Mouse (Mus musculus) left cerebral cortex, postnatal 10 days (tissue): ENCODE data around the gene Tmem251. TPM values are rescaled to one million over a fixed set of nuclear protein-coding genes. Genes with fewer than 3 reads are reported as not detected.

Experiments
- DNase-seq, 2 experiments: peaks; one replicate each; pipeline ENCODE4 v3.0.0; 2021 to 2022; ENCODE audit warnings: low spot score in 2 of 2, mixed read lengths in 1 of 2; ENCODE audit errors: extremely low spot score in 1 of 2
- intact Hi-C: fragments of 180-260 bp; cut with DNase I; formaldehyde crosslinking; loops from one replicate; pipeline ENCODE4 v1.15.1; 2025
- total RNA-seq, 2 experiments: library from RNA; stranded (reverse); gene quantifications; 2 replicates each; pipeline ENCODE4 v1.2.3; 2021

The Tmem251 gene
- total RNA-seq, 2 experiments from 2014 or later: 5.4 to 6.1 TPM

DNA sequence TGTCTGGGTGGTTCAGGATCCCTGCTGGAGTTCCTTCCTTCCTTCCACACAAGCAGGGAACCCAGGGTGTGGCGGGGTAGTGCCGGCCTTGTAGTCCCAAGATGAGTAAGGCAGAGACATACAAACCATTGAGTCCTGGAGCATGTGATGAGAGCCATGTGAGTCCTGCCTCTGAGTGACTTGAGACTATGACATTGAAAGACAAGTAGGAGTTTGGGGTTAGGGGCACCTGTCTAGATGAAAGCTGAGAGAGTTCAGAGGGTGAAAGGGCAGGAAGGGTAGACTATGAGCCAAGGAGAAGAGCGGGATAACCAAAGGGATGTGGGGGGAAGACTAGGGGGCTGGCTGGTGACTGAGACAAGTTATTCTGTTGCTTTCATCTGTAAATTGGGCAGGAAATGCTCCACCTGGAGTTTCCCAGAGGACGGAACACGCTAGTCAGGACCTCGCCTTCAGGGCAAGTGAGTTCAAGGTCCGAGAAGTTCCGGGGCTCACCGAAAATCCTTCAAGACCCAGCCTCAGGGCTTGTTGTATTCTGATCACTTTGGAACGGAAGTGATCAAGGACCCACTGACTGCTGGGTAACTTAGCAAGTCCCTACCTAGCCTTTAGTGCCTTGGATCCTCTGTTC is 36.6 kb upstream of the Tmem251 start:
- DNase-seq: no peak
- intact Hi-C loops: no loop called here

DNA sequence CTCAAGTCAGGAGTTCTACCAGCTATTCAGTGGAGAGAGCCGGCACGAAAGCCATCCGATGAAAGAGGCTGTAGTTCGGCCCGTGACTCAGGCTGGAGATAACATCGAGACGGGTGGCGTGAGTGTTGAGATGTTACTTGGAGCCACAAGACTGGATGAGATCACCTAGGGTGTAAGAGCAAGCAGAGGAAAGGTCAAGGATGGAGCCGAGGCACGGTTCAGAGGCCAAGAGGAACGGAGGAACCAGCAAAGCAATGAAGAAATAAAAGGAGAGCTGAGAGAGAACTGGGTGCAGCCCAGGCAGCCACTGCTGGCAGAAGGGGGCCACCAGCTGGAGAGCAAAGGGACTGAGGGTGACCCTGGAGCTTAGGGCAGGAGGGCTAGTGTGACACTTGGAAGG is 35.3 kb upstream of the Tmem251 start:
- intact Hi-C loops: no loop called here
- DNase-seq: no peak

DNA sequence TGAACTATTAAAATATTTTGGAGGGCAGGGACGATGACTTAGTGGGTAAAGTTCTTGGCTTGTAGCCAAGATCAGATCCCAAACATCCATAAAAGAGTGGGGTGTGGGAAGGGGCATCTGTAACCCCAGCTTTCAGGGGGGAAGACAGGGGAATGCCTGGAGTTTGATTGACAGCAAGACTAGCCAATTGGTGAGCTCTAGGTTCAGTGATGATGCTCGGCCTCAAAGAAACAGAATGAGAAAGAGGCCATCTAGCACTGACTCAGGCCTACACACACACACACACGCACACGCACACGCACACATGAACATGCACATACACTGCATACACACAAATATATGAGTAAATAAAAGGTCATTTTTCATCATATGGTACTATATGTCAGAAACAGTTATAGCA is 33.7 kb upstream of the Tmem251 start:
- DNase-seq: no peak
- intact Hi-C loops: loop anchor here (10.0 kb wide), 1 partner anchor 205 kb away; no protein-coding TSS in a partner anchor

DNA sequence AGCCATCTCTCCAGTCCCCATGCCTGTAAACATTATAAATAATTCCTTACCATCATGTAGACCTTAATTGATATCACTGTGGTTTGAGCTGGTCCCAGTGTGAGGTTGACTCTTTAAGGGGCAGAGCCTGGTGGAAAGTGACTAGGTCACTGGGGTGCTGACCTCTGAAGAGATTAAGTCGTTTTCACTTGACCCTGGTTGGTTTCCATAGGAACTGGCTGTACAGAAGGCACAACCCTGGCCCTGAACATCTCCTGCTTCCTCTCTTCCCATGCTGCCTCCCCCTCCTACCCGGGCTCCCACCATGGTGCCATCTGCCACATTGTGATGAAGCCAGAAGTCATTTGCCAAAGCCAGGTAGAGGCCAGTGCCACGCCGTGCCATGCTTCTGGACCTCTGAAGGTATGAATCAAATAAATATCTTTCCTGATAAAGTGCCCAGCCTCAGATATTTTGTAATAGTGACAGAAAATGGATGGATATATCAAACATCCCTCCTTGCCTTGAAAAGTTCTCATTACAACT is 32.6 kb upstream of the Tmem251 start:
- DNase-seq: no peak
- intact Hi-C loops: loop anchor here (10.0 kb wide), 1 partner anchor 206 kb away; no protein-coding TSS in a partner anchor

DNA sequence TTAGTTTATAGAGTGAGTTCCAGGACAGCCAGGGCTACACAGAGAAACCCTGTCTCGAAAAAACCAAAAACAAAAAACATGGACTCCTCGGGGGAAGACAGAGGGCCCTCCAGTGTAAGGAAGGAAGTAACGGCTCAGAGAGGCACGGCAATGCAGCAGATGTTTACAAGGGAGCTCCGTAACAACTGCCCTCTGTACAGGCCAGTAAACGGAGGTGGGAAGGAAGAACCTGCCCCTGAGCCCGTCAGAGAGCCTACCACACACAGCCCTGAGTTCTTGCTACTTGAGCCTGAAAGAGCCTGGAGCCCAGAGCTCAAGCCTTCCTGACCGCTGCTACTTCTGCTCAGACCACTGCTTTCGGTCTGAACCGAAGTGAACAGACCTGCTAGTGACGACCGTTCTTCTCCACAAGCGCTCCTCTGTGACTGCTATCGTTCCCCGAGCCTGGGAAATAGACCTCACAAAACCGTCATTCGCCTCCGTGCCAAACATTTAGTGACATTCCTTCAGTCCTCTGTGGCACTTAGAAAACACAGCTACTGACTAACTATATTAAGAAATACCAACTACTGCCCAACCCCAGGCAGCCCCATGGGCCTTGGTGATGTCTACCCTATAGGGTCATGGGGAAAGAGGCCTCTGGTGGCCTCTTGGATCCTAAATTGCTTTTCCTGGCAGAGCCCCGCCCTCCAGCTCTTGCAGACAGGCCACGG is 30.3 kb upstream of the Tmem251 start:
- intact Hi-C loops: loop anchor here (10.0 kb wide), 1 partner anchor 209 kb away; no protein-coding TSS in a partner anchor
- DNase-seq: no peak

DNA sequence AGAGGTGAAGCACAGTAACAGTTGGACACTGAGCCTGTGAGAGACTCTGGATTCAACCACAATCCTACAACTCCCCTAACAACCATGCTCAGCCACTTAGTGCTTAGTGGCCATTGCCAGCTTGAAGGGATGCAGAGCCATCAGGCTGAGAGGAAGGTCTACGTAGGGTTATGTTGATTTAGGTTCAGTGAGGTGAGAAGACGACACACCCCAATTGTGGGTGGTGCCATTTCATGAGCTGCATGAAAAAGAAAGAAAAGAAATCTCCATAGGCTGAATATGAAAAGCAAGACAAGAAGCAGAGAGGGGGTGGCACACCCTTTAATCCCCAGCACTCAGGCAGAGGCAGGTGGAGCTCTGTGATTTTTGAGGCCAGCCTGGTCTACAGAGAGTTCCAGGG is 29.4 kb upstream of the Tmem251 start:
- DNase-seq: no peak
- intact Hi-C loops: loop anchor here (10.0 kb wide), 1 partner anchor 209 kb away; no protein-coding TSS in a partner anchor

DNA sequence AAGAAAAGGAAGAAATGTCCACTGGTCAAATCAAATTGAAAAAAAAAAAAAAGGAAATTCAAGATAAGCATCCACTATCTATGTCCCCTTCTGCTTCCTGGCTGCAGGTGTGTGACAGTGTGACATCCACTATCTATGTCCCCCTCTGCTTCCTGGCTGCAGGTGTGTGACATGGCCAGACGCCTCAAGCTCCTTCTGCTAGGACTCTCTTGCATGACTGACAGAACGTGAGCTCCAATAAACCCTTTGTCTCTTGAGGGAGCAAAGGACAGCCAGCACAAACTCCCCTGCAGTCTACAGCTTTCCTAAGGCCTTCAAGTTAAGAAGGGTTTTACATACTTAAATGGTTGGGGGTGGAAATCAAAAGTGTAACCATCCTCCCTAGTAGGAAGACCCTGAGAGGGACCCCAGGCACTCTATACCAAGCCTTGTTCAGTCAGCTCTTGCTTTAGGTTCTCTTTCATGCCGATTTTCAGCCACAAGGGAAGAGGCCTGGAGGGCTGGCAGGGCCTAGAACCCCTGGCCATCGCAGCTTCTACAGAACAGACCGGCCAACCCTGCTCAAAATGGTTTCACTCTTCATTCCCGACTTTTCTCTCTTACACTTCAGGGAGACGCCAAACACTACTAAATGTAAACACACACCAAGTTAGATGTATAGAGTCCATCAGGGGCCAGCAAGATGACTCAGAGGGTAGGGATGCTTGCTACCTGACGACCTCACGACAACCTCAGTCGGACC is 28.7 kb upstream of the Tmem251 start:
- no peak for DNase-seq
- intact Hi-C loops: loop anchor here (5.0 to 10.0 kb wide), 3 partner anchors 138 to 318 kb away; no protein-coding TSS in a partner anchor

DNA sequence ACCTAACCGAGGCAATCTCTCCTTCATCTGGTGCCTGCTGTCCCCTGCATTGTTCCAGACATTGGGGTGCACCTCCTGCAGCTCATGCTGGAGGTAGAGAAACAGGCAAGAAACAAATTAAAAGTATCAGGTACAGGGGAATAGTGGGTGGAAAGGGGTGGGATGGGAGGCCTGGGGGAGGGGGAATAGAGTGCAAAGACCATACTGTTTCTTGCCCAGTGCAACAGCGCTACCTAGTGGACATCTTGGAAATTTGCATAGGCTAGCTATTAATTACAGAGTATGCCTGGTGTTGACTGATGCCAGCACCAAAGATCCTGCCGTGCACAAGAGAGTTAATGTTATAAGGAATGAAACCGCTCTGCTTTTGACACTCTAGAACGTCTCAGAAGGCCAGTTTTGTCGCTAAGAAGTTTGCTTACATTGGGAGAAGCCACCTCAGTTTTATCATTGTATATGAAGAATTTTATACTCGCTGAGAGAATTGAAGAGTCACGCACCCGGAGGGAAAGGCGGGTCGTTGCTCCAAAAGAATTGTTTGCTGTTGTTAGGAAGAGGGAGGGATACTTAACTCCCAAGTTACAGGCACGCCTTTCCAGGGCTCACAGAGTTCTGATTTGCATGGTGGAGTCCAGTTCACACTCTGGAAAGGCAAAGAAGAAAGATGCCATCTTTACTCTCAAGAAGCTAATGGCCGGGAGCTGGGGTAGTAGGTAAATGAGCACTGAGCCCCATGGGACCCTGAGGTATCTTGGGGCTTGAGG is 23.8 kb upstream of the Tmem251 start:
- intact Hi-C loops: loop anchor here (5.0 to 10.0 kb wide), 3 partner anchors 142 to 322 kb away; no protein-coding TSS in a partner anchor
- DNase-seq: no peak

DNA sequence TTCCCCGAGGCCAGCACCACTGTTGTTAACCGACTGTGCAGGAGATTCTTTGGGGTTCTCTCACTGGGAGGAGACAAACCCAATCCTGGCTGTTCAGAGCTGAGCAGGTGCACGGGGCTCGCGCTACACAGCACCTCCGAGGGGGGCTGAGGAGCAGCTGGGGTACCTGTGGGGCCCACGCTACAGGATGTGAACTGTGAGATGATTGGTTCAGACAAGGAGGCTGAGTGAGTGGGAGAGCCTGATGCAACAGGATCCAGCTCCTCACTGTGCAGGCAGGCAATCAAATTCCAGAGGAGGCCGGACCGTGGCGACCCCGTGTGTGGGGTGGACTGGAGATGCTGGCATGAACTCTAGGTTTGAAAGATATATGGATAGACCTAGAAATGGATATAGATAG is 21.1 kb upstream of the Tmem251 start:
- intact Hi-C loops: no loop called here

DNA sequence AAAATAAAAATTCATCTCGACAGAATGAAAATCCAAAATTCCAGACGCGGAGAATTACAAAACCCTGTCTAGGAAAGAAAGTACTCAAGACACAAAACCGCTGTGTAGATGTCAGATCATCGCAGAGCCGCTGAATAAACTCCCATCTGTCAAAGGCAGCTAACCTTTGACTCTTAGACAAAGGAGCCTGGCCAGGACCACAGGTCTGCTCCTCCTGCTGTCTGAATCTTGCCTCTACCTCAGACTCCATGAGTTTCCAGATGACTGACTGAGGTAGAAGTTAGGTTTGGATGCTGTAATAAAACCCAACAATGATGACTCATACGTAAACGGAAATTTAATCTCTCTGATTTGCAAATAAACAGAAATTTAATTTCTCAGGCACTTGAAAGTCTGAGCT is 20.6 kb upstream of the Tmem251 start:
- DNase-seq: no peak
- intact Hi-C loops: no loop called here

More for the DNA sequence above, 21.1 kb upstream of the Tmem251 start:
- DNase-seq: no peak

DNA sequence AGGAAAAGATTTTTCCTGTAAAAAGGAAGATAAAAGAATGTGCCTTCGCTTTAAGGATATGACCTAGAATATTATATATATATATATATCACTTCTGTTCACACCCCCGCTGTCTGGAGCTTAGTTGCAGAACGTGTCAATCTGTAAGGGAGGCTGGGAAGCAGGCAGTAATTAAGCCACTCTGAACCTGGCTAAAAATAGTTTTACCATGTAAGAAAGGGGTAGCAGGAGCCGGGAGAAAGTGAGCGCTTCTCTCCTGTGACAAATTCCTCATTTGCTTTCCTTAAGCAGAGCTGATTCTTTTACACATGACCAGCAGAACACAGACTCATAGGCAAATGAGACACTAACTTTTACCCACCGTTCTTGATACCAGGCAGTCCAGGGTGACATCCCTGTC is 19.7 kb upstream of the Tmem251 start:
- intact Hi-C loops: no loop called here
- DNase-seq: no peak

DNA sequence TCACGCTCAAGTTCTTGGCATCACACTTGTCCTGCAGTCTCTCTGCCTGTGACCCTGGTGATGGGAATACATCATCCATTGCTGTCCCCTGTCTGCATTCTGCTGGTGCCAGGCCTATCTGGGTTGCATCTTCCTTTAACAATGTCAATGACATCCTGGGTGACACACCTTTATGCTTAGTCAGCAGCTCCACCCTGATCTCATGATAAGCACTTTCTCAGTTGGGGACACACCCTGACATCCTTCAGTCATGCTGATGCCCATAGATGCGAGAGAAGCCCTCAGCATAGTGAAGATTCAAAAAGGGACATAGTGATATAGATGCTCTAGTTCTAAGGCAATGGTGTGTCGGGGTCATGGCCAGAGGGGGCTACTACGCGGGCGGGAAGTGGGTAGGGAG is 18.4 kb upstream of the Tmem251 start:
- no peak for DNase-seq
- intact Hi-C loops: no loop called here

DNA sequence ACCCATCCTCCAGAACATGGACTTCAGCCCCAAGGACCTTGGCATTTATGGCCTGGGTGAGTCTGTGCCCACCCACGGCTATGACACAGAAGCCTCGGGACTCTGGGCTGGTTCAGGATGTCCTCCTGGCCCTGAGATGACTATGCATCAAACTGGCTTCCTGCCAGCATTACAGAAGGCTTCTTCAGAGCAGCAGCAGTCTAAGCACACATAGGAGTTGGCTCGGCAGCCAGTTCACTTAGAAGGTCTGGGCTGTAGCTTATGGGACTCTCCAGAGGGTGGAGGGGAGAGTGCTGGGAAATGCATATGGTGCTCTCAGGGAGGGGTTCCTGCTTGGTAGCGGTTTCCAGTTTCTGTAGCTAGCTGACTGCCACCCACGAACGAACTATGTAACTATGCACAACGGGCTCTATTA is 17.8 kb upstream of the Tmem251 start:
- DNase-seq: no peak
- intact Hi-C loops: no loop called here

DNA sequence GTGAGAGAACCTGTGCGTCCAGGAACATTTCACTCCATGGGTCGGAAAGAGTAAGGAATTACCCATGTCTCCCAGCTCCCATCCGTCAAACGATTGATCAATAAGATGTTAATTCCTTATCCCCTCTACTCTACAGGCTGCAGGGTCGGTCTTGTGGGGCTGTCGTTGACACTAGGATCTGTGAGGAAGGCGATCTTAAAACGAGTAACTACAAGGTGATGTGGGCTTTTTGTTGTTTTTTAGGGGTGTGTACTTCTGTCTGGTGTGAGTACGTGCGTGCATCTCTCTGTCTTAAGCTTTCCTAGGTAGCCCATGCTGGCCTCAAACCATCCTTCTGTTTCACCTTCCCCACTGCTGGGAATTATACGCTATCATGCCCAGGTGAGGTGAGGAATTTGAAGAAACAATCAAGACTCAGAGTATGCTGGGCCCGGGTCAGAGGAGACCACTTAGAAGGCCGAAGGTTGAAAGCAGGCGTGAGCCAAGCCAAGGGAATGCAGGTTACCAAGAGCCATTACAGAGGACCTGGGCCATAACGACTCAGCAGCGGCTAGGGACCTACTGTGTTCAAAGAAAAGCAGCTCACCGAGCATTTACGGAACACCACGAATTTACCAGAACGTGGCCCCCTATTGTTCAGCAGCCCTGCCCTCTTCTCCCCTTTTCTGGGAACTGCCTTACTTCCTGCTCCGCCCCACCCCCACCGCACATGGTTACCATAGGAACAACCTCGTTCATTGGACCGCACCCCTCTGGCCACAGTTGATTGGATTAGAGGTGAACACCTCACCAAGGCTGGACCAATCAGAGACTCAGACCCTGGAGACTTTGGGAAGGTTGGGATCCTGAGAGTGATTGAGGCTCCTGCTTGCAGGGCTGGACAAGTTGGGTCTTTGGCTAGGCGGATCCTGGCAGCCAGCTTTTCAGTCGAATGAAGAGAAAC is 13.4 kb upstream of the Tmem251 start:
- DNase-seq: peak; percentile 80 to 87

DNA sequence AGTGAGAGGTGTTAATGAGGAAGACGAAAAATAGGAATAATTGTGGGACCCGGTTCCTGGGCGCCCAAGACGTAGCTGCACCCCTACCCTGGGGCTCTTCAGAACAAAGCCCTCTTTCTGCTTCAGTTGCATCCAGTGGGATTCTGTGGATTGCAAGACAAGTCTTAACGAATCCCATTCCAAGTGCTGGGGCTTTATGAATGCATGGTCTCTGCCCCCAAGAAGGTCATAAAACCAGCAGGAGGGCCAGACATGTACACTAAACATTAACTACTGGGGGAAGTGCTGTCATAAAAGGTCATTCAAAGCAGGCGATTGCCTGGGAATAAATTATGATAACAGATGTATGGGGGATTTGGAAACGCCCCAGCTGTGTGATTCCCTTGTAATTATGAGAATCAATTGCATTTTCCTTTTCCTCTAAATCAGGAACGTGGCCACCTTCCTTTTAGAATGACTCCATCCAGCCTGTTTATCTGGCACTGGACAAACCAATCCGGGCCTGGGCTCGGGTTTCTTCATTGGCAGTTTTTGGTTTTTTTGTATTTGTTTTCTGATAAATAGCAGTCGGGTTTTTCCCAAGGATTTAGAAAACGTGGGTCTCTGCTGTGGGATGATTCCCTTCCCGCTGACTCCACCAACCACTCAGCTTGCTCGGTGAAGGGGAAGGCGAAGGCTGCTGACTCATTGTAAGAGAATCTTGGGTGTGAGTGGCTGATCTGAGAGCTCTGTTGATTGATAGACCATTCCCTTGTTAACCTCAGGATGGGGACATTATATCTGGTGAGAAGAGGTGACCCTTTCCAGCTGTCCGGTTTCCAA is 12.6 kb upstream of the Tmem251 start:
- intact Hi-C loops: no loop called here
- no peak for DNase-seq

More for the DNA sequence above, 13.4 kb upstream of the Tmem251 start:
- intact Hi-C loops: no loop called here

DNA sequence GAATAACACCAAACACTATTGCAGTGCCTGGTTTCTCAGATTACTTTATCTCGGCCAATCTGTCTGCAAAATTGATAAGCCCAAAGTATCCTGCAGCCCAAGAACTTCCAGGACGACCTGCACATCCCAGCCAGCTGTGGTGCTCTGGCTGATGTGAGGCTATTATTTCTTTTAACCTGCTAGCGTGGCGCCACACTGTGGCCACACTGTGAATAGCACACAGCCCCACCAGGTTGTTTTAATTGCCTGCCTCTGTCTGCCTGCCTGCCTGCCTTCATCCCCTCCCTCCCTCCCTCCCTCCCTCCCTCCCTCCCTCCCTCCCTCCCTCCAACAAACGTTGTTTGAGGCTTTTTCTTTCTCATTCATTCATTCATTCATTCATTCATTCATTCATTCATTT is 10.2 kb upstream of the Tmem251 start:
- intact Hi-C loops: no loop called here
- DNase-seq: peak in 1 of 2 experiments; percentile 61

DNA sequence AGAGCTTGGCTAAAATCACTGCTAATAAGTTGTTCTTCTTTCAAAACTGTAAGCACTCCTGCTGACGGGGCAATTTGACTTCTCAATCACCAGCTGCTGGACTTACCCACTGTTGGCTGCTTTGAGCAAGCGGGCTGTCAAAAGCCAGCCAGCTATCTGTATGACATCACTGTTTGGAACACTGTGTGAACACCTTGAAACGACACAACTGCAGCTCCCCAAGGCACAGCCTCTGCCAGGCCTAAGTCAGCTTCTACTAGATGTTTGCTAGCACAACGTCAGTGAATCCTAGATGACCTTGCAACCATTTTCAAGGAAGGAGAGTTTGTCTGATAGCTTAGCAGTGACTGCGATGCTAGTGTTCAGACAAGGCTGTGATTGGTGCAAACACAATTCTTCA is 4.5 kb upstream of the Tmem251 start:
- DNase-seq: no peak
- intact Hi-C loops: no loop called here
